Mouse (Mus musculus) spleen, adult 2 months (tissue): ENCODE results near the gene Akap2. TPM values are rescaled to one million over a fixed set of nuclear protein-coding genes. Genes with fewer than 3 reads are reported as not detected.

Source experiments
- DNase-seq, 2 experiments: peaks; one replicate each; pipeline versions ENCODE4 v3.0.0 to v3.0.0-alpha.2; 2012 to 2021; ENCODE audit warnings: low spot score in 2 of 2, low read depth in 1 of 2
- H3K27ac ChIP-seq: fragments of 200-500 bp; 2 replicates; pipeline ENCODE4 v1.5.1; 2012; ENCODE audit warnings: low read length, inconsistent platforms; ENCODE audit not compliant: insufficient read depth
- H3K27me3 ChIP-seq: fragments of 200-500 bp; 2 replicates; pipeline ENCODE4 v1.6.1; 2012; ENCODE audit warnings: mild to moderate bottlenecking, moderate library complexity, low read length, inconsistent platforms; ENCODE audit not compliant: control insufficient read depth, insufficient read depth
- H3K36me3 ChIP-seq: fragments of 200-500 bp; 2 replicates; pipeline ENCODE4 v1.6.1; 2012; ENCODE audit warnings: mild to moderate bottlenecking, low read length, inconsistent platforms; ENCODE audit not compliant: control insufficient read depth, insufficient read depth
- H3K4me1 ChIP-seq: fragments of 200-500 bp; 2 replicates; pipeline ENCODE4 v1.6.1; 2011; ENCODE audit warnings: inconsistent platforms; ENCODE audit not compliant: control insufficient read depth, insufficient read depth, insufficient read length
- H3K4me3 ChIP-seq: fragments of 200-500 bp; 2 replicates; pipeline ENCODE4 v1.5.1; 2011; ENCODE audit warnings: mild to moderate bottlenecking, inconsistent platforms; ENCODE audit not compliant: insufficient read depth, insufficient read length; ENCODE audit errors: extremely low read depth
- CTCF ChIP-seq: fragments of 200-500 bp; IDR thresholded peaks from 2 replicates; pipeline ENCODE4 v1.5.1; 2011; ENCODE audit warnings: mild to moderate bottlenecking, inconsistent platforms; ENCODE audit not compliant: insufficient read depth, insufficient read length, insufficient replicate concordance; ENCODE audit errors: extremely low read depth
- POLR2A ChIP-seq: fragments of 200-500 bp; IDR thresholded peaks from 2 replicates; pipeline ENCODE4 v1.6.1; 2011; ENCODE audit warnings: low read depth, low read length, inconsistent platforms
- WGBS: fragments of 180-500 bp; shearing (Covaris S2); methylation state at CpG from one replicate; pipeline ENCODE4 v1.1.7; 2018; 5-methylcytosine and 5-hydroxymethylcytosine counted together
- polyA plus RNA-seq: library from polyadenylated mRNA; depleted of rRNA; stranded (reverse); fragments of >200 nt; gene quantifications from 2 replicates; pipeline ENCODE4 v1.2.3, GENCODE M21; 2012

The Akap2 gene
- polyA plus RNA-seq, 1 experiment: 23.6 TPM

GRCm38 (mm10) chr4:57920522-57920921, 203.1 kb downstream of the Akap2 start:
- no peak overlapping the region for H3K27ac ChIP-seq
- no peaks in the 10 kb centered on the region for H3K27me3 ChIP-seq
- H3K4me3 ChIP-seq: no peak overlapping the region
- no peak for TF ChIP-seq POLR2A
- TF ChIP-seq CTCF: no peak
- no peaks in the 10 kb centered on the region for H3K36me3 ChIP-seq
- no peak for DNase-seq
- 88% methylated on average over 1 of the region's 1 CpGs for WGBS
- H3K4me1 ChIP-seq: no peaks in the 10 kb centered on the region; the same call in 1 of the 2 replicates

GRCm38 (mm10) chr4:57922171-57922570, 204.7 kb downstream of the Akap2 start:
- Histone ChIP-seq H3K27ac (no peak overlapping the region), H3K36me3 (no peaks in the 10 kb centered on the region), H3K4me1 (no peaks in the 10 kb centered on the region), H3K27me3 (no peaks in the 10 kb centered on the region), H3K4me3 (no peak overlapping the region)
- TF ChIP-seq POLR2A: no peak
- DNase-seq: no peak
- 80% methylated on average over 5 of the region's 5 CpGs for WGBS

GRCm38 (mm10) chr4:57924556-57925071, 207.2 kb downstream of the Akap2 start:
- Histone ChIP-seq H3K36me3 (no peaks in the 10 kb centered on the region), H3K27ac (no peak overlapping the region), H3K27me3 (no peaks in the 10 kb centered on the region), H3K4me1 (no peaks in the 10 kb centered on the region), H3K4me3 (no peak overlapping the region)
- no peak for DNase-seq
- TF ChIP-seq CTCF (no peak), POLR2A (no peak)
- 90% methylated on average over 6 of the region's 6 CpGs for WGBS

DNA sequence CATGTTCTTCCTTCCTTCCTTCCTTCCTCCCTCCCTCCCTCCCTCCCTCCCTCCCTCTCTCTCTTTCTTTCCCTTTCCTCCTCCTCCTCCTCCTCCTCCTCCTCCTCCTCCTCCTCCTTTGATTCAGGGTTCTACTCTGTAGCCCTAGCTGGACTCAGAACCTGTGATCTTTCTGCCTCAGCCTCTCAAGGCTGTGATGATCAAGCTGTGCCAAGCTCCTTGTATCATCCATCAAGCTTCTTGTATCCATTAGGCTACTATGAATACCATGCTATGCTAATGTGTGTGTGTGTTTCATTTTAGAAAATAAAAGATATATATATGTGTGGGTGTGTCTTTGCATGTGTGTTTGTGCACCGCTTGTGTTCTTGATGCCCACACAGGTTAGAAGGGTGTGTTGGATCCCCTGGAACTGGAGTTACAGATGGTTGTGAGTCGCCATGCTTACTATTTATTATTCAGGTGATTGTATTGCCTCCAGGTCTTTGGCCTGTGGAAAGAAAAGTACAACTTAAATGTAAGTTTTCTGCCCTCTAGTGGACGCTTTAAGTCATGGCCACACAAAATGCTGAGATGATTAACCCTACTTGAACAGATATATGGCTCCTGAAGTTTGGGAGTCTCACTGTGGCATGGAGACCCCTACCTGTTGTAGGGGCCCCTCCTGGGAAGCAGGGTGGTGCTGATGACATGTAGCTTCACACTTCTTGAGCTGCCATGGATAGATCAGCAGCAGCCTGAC, 210.2 kb downstream of the Akap2 start:
- DNase-seq: no peak
- 35% methylated on average over 3 of the region's 3 CpGs for WGBS

DNA sequence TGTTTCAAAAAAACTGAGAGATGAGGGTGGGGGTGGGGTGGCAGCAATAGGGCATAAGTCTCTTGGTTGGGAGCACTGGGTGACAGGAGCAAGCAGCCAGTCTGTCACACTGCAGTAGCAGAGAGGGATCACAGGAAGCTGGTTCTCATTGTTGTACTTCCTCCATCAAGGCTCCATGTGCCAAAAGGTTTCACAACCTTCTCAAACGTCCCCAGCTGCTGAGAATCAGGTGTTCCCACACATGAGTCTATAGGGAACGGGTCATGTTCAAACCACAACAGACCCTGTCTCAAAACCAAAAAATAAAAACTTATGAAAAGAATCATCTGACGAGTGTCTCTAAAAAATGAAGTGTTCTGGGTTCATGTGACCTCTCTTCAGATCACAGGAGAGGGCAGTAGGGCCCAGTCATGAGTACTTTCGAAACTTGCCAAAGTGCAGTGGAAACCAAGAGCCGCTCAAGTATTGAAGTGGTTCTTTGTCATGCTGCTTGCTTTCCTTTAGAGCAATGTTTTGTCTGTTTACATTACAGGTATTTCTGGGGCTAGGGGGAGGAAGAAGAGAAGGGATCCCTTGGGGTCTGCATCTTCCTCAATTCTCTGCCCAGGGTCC, 213.2 kb downstream of the Akap2 start:
- WGBS: 18% methylated on average over 5 of the region's 5 CpGs
- Histone ChIP-seq H3K27me3 (no peaks in the 10 kb centered on the region), H3K4me1 (no peaks in the 10 kb centered on the region), H3K36me3 (no peaks in the 10 kb centered on the region), H3K27ac (no peak overlapping the region), H3K4me3 (no peak overlapping the region)
- DNase-seq: no peak
- no peak for TF ChIP-seq POLR2A

More for the DNA sequence above, 210.2 kb downstream of the Akap2 start:
- no peak for TF ChIP-seq CTCF
- Histone ChIP-seq H3K4me1 (no peaks in the 10 kb centered on the region), H3K27me3 (no peaks in the 10 kb centered on the region), H3K4me3 (no peak overlapping the region), H3K36me3 (no peaks in the 10 kb centered on the region), H3K27ac (no peak overlapping the region)

- Histone ChIP-seq H3K27ac (no peak overlapping the region), H3K36me3 (no peaks in the 10 kb centered on the region), H3K27me3 (no peaks in the 10 kb centered on the region), H3K4me3 (no peak overlapping the region), H3K4me1 (no peaks in the 10 kb centered on the region)
- TF ChIP-seq CTCF: no peak
- no peak for TF ChIP-seq POLR2A
- WGBS: 83% methylated on average over 5 of the region's 5 CpGs
- no peak for DNase-seq
These were observed 216.7 kb downstream of the Akap2 start for GRCm38 (mm10) chr4:57934181-57934580.

DNA sequence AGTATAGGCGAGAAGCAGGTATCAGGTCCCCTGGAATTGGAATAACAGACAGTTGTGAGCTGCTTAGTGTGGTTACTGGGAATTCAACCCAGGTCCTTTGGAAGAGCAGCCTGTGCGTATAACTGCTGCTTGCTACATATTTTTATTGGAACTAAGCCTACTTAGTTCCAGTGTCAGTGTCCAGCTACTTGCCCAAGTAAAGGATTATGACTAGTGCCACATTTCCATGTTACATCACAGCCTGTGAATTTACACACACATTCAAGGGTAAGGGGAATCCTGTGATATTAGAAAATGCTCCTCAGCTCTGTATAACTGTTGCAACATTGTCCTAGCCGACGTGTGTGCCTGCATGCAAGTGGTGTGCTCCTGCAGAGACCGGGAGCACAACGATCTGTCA, 219.8 kb downstream of the Akap2 start:
- TF ChIP-seq POLR2A (no peak), CTCF (no peak)
- 82% methylated on average over 6 of the region's 6 CpGs for WGBS
- Histone ChIP-seq H3K27ac (no peak overlapping the region), H3K27me3 (no peaks in the 10 kb centered on the region), H3K36me3 (no peaks in the 10 kb centered on the region), H3K4me3 (no peak overlapping the region), H3K4me1 (no peaks in the 10 kb centered on the region)
- DNase-seq: no peak
